Mouse (Mus musculus): ENCODE data around the gene Slc38a3.

DNA sequence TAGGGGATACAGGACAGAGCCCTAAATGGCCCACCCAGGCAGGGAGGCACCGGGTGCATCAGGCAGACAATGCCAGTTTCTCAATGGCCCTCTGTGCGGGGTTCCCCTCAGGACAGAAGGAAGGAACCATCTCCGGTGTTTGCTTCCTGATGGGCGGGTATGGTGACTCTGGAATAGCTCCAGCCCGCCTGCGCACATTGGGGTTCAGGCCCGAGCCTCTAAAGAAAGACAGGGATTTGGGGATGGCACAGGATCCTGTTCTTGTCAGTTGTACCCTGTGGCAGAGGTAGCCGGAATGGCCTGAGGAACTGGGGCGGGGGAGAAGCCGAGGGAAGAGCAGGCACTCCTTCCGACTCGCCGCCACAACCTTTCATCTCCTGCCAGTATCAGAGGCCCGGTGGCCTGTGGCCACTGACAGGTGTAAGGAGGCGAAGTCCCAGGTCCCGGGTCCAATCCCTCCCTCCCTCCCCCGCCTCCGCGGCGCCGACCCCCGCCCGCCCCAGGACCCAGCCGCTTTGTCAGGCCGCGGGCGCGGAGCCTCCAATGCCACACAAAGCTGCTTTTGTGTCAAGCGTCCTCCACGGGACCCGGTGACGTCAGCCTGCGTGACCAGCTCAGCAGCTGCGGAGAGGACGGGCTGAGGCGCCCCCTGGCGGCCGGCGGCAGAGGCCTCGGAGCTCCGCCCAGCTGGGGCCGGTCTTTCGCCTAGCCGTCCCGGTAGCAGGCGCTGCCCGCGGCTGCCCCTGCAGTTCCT lies 57.0 kb downstream of the Slc38a3 start:
- TF ChIP-seq GATA1 (IDR thresholded peaks at IDR 0.05; ENCODE audit: borderline replicate concordance, low read length) (no peak), FLI1 (IDR thresholded peaks at IDR 0.05; ENCODE audit: low read length) (no peak)

Data from megakaryocyte, embryonic 14.5 days (primary cell).